Mouse (Mus musculus) kidney, embryonic 16.5 days (tissue): Measurements from ENCODE around the gene Lrrc10. TPM values are rescaled to one million over a fixed set of nuclear protein-coding genes. Genes with fewer than 3 reads are reported as not detected.

ENCODE experiments used
- polyA plus RNA-seq: library from polyadenylated mRNA; unstranded; fragments of >200 nt; fragmentation: Nextera tagmentation; extraction: Ambion mirVana; gene quantifications from 2 replicates; pipeline ENCODE4 v1.2.1, GENCODE M21; 2015

The Lrrc10 gene
- polyA plus RNA-seq, 1 experiment from 2014 or later, result not detected

Other genes starting within 250 kb of the Lrrc10 start
- gene Myrfl, start 148.4 kb upstream of the Lrrc10 start, polyA plus RNA-seq, result 0.05 and 0.06 TPM in 2 replicates
- gene Rab3ip, start 94.6 kb upstream of the Lrrc10 start, polyA plus RNA-seq, result 136 and 141 TPM in 2 replicates
- not detected in 2 replicates for gene Gm10271, start 72.7 kb upstream of the Lrrc10 start, polyA plus RNA-seq
- gene Best3, start 59.0 kb upstream of the Lrrc10 start, polyA plus RNA-seq, result 0.18 and 0.32 TPM in 2 replicates
- gene Cct2, start 18.5 kb downstream of the Lrrc10 start, polyA plus RNA-seq, result 266 and 271 TPM in 2 replicates
- 18.0 and 19.7 TPM in 2 replicates for gene Frs2, start 103.2 kb downstream of the Lrrc10 start, polyA plus RNA-seq
- 67.3 and 70.7 TPM in 2 replicates for gene Yeats4, start 179.2 kb downstream of the Lrrc10 start, polyA plus RNA-seq
- gene 9530003J23Rik, start 193.4 kb downstream of the Lrrc10 start, polyA plus RNA-seq, result not detected in 2 replicates
- 54.1 and 65.5 TPM in 2 replicates for gene Lyz2, start 237.0 kb downstream of the Lrrc10 start, polyA plus RNA-seq
- not detected in 2 replicates for gene Lyz1, start 247.5 kb downstream of the Lrrc10 start, polyA plus RNA-seq